Mouse (Mus musculus) spleen, adult 2 months (tissue): Measurements from ENCODE around the gene Kcnk3.

ENCODE experiments used
- CTCF ChIP-seq: fragments of 200-500 bp; IDR thresholded peaks from 2 replicates; pipeline ENCODE4 v1.5.1; 2011; ENCODE audit warnings: mild to moderate bottlenecking, inconsistent platforms; ENCODE audit not compliant: insufficient read depth, insufficient read length, insufficient replicate concordance; ENCODE audit errors: extremely low read depth
- POLR2A ChIP-seq: fragments of 200-500 bp; IDR thresholded peaks from 2 replicates; pipeline ENCODE4 v1.6.1; 2011; ENCODE audit warnings: low read depth, low read length, inconsistent platforms

DNA sequence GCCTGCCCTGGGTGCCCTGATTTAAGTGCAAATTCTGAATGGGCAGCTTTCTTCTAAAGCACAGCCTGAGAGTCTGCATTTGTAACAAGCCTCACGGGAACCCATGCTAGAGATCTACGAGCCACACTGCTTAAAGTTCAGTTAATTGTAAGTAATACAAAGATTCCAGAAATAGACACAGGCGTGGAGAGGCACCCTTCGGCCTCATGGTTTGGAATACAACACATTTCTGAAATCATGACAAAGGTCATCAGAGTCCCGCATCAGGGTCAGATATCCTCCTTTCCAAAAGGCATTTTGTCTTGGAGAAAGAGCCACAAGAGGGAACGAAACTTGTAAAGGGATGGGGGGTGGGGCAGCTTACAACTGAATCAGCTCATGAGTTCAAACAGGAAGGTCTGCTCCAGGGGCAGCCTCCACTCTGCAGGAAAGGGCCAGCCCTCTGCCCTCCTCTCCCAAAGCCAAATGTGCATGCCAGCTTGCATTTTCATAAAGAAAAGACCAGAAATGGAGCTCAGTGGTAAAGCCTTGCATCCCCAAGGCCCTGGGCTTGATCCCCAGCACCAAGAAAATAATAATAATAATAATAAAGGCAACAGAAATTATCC, 7.1 kb downstream of the Kcnk3 start:
- TF ChIP-seq CTCF, result no peak
- no peak for TF ChIP-seq POLR2A
